In the genomic region with DNA sequence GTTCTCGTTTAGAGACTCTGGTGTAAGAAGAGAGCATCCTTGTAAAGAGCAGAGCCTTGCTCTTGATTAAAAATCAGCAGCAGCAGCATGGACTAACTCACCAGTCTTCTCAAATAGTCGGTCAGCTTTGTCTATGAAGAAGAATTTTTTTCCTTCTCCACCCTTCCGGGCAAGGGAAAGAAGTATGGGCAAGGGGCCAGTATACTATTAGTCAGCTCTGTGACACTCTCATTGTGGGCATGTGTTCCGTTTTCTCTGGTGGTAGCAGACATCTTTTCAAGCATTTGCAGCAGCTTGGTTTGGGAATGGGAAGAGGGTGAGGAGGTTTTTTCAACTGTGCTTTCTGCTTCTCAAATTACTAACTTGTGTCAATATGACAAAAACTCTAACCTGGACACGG, we compare ENCODE assay signal across 12 mouse cellular contexts.
DNase-seq lines count a peak whose midpoint lies in the region; TF ChIP-seq lines count a peak whose summit lies in the region.
"Had no signal": no experiment of that assay in that cellular context is flagged by ENCODE, and none has a peak within 500 bp of the region (broad histone marks: within the 10 kb centered on the region; RNA-seq: fewer than 3 reads in every experiment).

No protein-coding gene starts in this region.

- no peak for TF ChIP-seq RAD21 in MEL (IDR thresholded peaks at IDR 0.05; ENCODE audit: low read depth, low read length)

- H3K36me3 ChIP-seq in MEL (ENCODE audit: control insufficient read depth in 1 of 2, insufficient read depth in 2 of 2, low read length in 2 of 2) = peaks cover 0 to 8% of the 10 kb centered on the region in 2 experiments; a peak in 2 of 4 replicates
- no peaks in the 10 kb centered on the region for H3K36me3 ChIP-seq in forebrain, embryonic 10.5 days (replicated peaks)
- H3K36me3 ChIP-seq: hindbrain, embryonic 10.5 days; liver, embryonic 13.5 days; midbrain, embryonic 10.5 days had no signal

- WGBS in forebrain, embryonic 10.5 days = 78% methylated on average over 5 of the region's 5 CpGs

- no peak for TF ChIP-seq POLR2A in MEL (IDR thresholded peaks at IDR 0.05; ENCODE audit: control insufficient read depth in 1 of 2, insufficient read depth in 1 of 2, low read depth in 1 of 2, low read length in 2 of 2, poor library complexity in 1 of 2)

- peak overlapping the region; percentile 71 for H3K27ac ChIP-seq in MEL (ENCODE audit: control insufficient read depth, low read depth, low read length)
- H3K27ac ChIP-seq in forebrain, embryonic 10.5 days = no peak overlapping the region
- H3K27ac ChIP-seq: hindbrain, embryonic 10.5 days; liver, embryonic 13.5 days; midbrain, embryonic 10.5 days had no signal

- H3K79me2 ChIP-seq in MEL (ENCODE audit: control insufficient read depth, insufficient read depth, low read length, poor library complexity) = no peaks in the 10 kb centered on the region

- peak overlapping the region; percentile 53; the same call in 1 of the 2 replicates for H3K9ac ChIP-seq in MEL (ENCODE audit: control insufficient read depth, low read depth, low read length, poor library complexity, severe bottlenecking)
- H3K9ac ChIP-seq: liver, embryonic 13.5 days had no signal

- no peaks in the 10 kb centered on the region for H3K27me3 ChIP-seq in MEL (ENCODE audit: control insufficient read depth in 1 of 2, insufficient read depth in 2 of 2, low read length in 2 of 2)
- no peaks in the 10 kb centered on the region for H3K27me3 ChIP-seq in forebrain, embryonic 10.5 days (ENCODE audit: poor library complexity, severe bottlenecking)
- H3K27me3 ChIP-seq: liver, embryonic 13.5 days had no signal

- peak; percentile 13 to 15 for DNase-seq in layer of hippocampus, adult 18-20 months (ENCODE audit: low spot score in 2 of 2)
- DNase-seq in layer of hippocampus, postnatal 10 days (ENCODE audit: low spot score in 2 of 2) = no peak
- DNase-seq in MEL (ENCODE audit: low read depth, low spot score) = peak; percentile 71
- DNase-seq in brain, adult 2 months (ENCODE audit: low read depth, low spot score) = peak; percentile 4
- peak; percentile 28 for DNase-seq in lung, postnatal 25 days (ENCODE audit: low spot score)
- DNase-seq in kidney, adult 9 months = no peak
- no peak for DNase-seq in forebrain, embryonic 10.5 days (ENCODE audit: extremely low spot score, low spot score)
- DNase-seq: cerebellum, postnatal 36 days; kidney, postnatal 4 days; liver, embryonic 13.5 days had no signal

- TF ChIP-seq EP300 in MEL (IDR thresholded peaks at IDR 0.05; ENCODE audit: low read depth in 1 of 2, low read length in 2 of 2) = peak; percentile 22 to 49; a peak in 2 of 4 replicates

- peaks cover 0 to 9% of the 10 kb centered on the region in 2 experiments; a peak in 3 of 4 replicates for H3K4me1 ChIP-seq in MEL (ENCODE audit: control insufficient read depth in 1 of 2, insufficient read depth in 2 of 2, low read length in 2 of 2)
- no peaks in the 10 kb centered on the region for H3K4me1 ChIP-seq in forebrain, embryonic 10.5 days
- H3K4me1 ChIP-seq: hindbrain, embryonic 10.5 days; liver, embryonic 13.5 days; midbrain, embryonic 10.5 days had no signal

- H3K9me3 ChIP-seq in MEL (replicated peaks; ENCODE audit: insufficient read depth, low read length) = no peaks in the 10 kb centered on the region
- no peaks in the 10 kb centered on the region for H3K9me3 ChIP-seq in forebrain, embryonic 10.5 days
- H3K9me3 ChIP-seq: hindbrain, embryonic 10.5 days; liver, embryonic 13.5 days; midbrain, embryonic 10.5 days had no signal

- TF ChIP-seq CTCF in MEL (IDR thresholded peaks at IDR 0.05 in 2 of 3, conservative IDR thresholded peaks at IDR 0.05 in 1 of 3; ENCODE audit: control insufficient read depth in 1 of 3, insufficient read depth in 1 of 3, low read depth in 2 of 3, low read length in 3 of 3, poor library complexity in 1 of 3, severe bottlenecking in 1 of 3) = no peak

- H3K4me3 ChIP-seq in MEL (ENCODE audit: control insufficient read depth in 1 of 2, insufficient read depth in 1 of 2, low read depth in 2 of 2, low read length in 2 of 2) = peak overlapping the region; percentile 31 to 43
- no peak overlapping the region for H3K4me3 ChIP-seq in forebrain, embryonic 10.5 days
- H3K4me3 ChIP-seq: hindbrain, embryonic 10.5 days; liver, embryonic 13.5 days; midbrain, embryonic 10.5 days had no signal

TF ChIP-seq in MEL, 35 proteins besides CTCF, POLR2A, EP300 and RAD21:
- peak; percentile 73 for TF ChIP-seq MYC (IDR thresholded peaks at IDR 0.05; ENCODE audit: low read depth, low read length)
- TF ChIP-seq POLR2AphosphoS5 (IDR thresholded peaks at IDR 0.05; ENCODE audit: borderline replicate concordance, low read depth, low read length) = no peak

Comparison
In these comparisons a context has a peak if more than half of its experiments do, and no peak if none do; other contexts are left out.
1. DNase-seq: peak in layer of hippocampus, adult 18-20 months (2 of 2), MEL (single experiment), brain, adult 2 months (single experiment) and lung, postnatal 25 days (single experiment); none in layer of hippocampus, postnatal 10 days (0 of 2), kidney, adult 9 months (single experiment) and forebrain, embryonic 10.5 days (single experiment).